Mouse (Mus musculus) gonadal fat pad, adult 2 months (tissue): ENCODE data around the gene Ska2. TPM values are rescaled to one million over a fixed set of nuclear protein-coding genes. Genes with fewer than 3 reads are reported as not detected.
A peak's percentile ranks its signal among the peaks of the same experiment; 100 is the strongest.

ENCODE experiments used
- DNase-seq: peaks from one replicate; pipeline ENCODE4 v3.0.0-alpha.2; 2012; ENCODE audit warnings: low read depth
- polyA plus RNA-seq: library from polyadenylated mRNA; depleted of rRNA; stranded (reverse); fragments of >200 nt; gene quantifications from 2 replicates; pipeline ENCODE4 v1.2.3, GENCODE M21; 2012; rRNA removed

Gene Ska2
- polyA plus RNA-seq, result 3.2 and 3.8 TPM in 2 replicates

- DNase-seq, result peak; percentile 97
Observed at GRCm38 (mm10) chr11:87108755-87109518, at the start of gene Ska2. Ska2 (plus strand) TSS chr11:87109234.

GRCm38 (mm10) chr11:87060410-87060809 lies 48.6 kb upstream of the Ska2 start:
- DNase-seq, result no peak

- DNase-seq, result no peak
Observed at GRCm38 (mm10) chr11:87062087-87062486, 46.9 kb upstream of the Ska2 start.

GRCm38 (mm10) chr11:87073343-87073865 lies 35.6 kb upstream of the Ska2 start:
- DNase-seq, result no peak

- DNase-seq, result peak; percentile 77
Observed at GRCm38 (mm10) chr11:87073866-87074440, 35.1 kb upstream of the Ska2 start, which contains the start of gene Gdpd1. Gdpd1 (minus strand) TSS chr11:87074062.

- DNase-seq, result no peak
Observed at GRCm38 (mm10) chr11:87083712-87084111, 25.3 kb upstream of the Ska2 start.

- DNase-seq, result no peak
Observed at GRCm38 (mm10) chr11:87085461-87085860, 23.6 kb upstream of the Ska2 start.

GRCm38 (mm10) chr11:87086290-87086984 lies 22.6 kb upstream of the Ska2 start, which contains the start of gene Smg8:
Smg8 (minus strand) TSS chr11:87086774.
- DNase-seq, result no peak

GRCm38 (mm10) chr11:87087142-87087541 lies 21.9 kb upstream of the Ska2 start:
- no peak for DNase-seq

- DNase-seq, result no peak
Observed at GRCm38 (mm10) chr11:87108409-87108754, 652 bp upstream of the Ska2 start, which contains the start of gene Prr11. Prr11 (minus strand) TSS chr11:87108708.

GRCm38 (mm10) chr11:87109519-87110171 lies 611 bp downstream of the Ska2 start:
- no peak for DNase-seq

GRCm38 (mm10) chr11:87110172-87110909 lies 1.3 kb downstream of the Ska2 start:
- DNase-seq, result no peak

- DNase-seq, result no peak
Observed at GRCm38 (mm10) chr11:87121864-87122263, 12.8 kb downstream of the Ska2 start.

GRCm38 (mm10) chr11:87125562-87125961 lies 16.5 kb downstream of the Ska2 start:
- no peak for DNase-seq

- DNase-seq, result no peak
Observed at GRCm38 (mm10) chr11:87126281-87126823, 17.3 kb downstream of the Ska2 start.

- peak; percentile 40 for DNase-seq
Observed at GRCm38 (mm10) chr11:87126824-87127816, 18.1 kb downstream of the Ska2 start, which contains the start of gene Trim37. Trim37 (plus strand) TSS chr11:87127077.

- no peak for DNase-seq
Observed at GRCm38 (mm10) chr11:87136233-87136632, 27.2 kb downstream of the Ska2 start.

GRCm38 (mm10) chr11:87158012-87158411 lies 49.0 kb downstream of the Ska2 start:
- DNase-seq, result no peak

- no peak for DNase-seq
Observed at GRCm38 (mm10) chr11:87162687-87163086, 53.7 kb downstream of the Ska2 start.
